Mouse (Mus musculus) midbrain, embryonic 15.5 days (tissue): ENCODE results near the gene Csdc2. TPM values are rescaled to one million over a fixed set of nuclear protein-coding genes. Genes with fewer than 3 reads are reported as not detected.

ENCODE experiments used
- ATAC-seq: fragments of 200-750 bp; cut with Nextera tagmentation; replicated peaks from 2 replicates; pipeline ENCODE4 v1.8.0; 2017; ENCODE audit warnings: moderate TSS enrichment
- H3K27ac ChIP-seq: fragments of 300-500 bp; sonication (generic); 2 replicates; pipeline ENCODE4 v1.5.1; 2015; ENCODE audit warnings: mild to moderate bottlenecking, inconsistent platforms
- H3K27me3 ChIP-seq: fragments of 300-500 bp; sonication (generic); replicated peaks from 2 replicates; pipeline ENCODE4 v1.6.1; 2015; ENCODE audit warnings: inconsistent platforms
- H3K36me3 ChIP-seq: fragments of 300-500 bp; sonication (generic); replicated peaks from 2 replicates; pipeline ENCODE4 v1.6.1; 2015; ENCODE audit warnings: inconsistent platforms
- H3K4me1 ChIP-seq: fragments of 300-500 bp; sonication (generic); 2 replicates; pipeline ENCODE4 v1.6.1; 2015; ENCODE audit warnings: inconsistent platforms
- H3K4me2 ChIP-seq: fragments of 300-500 bp; sonication (generic); 2 replicates; pipeline ENCODE4 v1.6.1; 2015; ENCODE audit warnings: inconsistent platforms, mild to moderate bottlenecking, moderate library complexity
- H3K4me3 ChIP-seq: fragments of 300-500 bp; sonication (generic); 2 replicates; pipeline ENCODE4 v1.5.1; 2015; ENCODE audit warnings: mild to moderate bottlenecking, inconsistent platforms
- H3K9ac ChIP-seq: fragments of 300-500 bp; sonication (generic); 2 replicates; pipeline ENCODE4 v1.6.1; 2015; ENCODE audit warnings: mild to moderate bottlenecking, inconsistent platforms
- H3K9me3 ChIP-seq: fragments of 300-500 bp; sonication (generic); 2 replicates; pipeline ENCODE4 v1.6.1; 2016; ENCODE audit warnings: inconsistent platforms
- WGBS: fragments of 180-500 bp; shearing (Covaris S2); methylation state at CpG from one replicate; pipeline ENCODE4 v1.1.7; 2015; ENCODE audit warnings: mixed read lengths; 5-methylcytosine and 5-hydroxymethylcytosine counted together
- polyA plus RNA-seq: library from polyadenylated mRNA; unstranded; fragments of >200 nt; fragmentation: Nextera tagmentation; extraction: Ambion mirVana; gene quantifications from 2 replicates; pipeline ENCODE4 v1.2.1, GENCODE M21; 2015

Csdc2 gene
- polyA plus RNA-seq, 1 experiment from 2014 or later, result 250 TPM

DNA sequence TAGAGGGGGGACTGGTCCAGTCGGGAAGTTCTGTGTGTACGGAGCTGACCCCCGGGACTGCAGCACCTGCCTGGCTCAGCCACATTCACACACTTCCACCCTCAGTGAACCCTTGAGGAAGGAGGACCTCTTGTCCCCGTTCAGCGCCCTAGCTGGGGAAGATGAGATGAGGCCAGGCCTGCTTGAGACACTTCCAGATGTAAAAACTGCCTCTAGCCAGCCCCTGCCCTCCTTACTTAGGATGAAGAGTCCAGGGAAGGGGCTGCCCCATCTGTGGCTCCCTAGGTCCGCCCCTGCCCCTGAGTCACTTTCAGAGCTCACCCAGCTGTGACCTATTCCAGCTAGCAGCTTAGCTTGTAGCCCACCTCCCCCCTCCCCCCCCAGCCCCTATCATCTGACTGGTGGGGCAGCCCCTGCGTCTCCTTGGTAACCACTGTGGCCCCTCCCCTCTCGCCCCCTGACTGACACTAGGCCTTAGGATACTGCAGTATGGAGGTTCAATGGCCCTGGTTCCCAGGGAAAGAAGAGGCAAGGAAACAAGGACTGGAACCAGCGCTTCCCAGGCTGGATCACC, 6.7 kb downstream of the Csdc2 start:
- H3K4me3 ChIP-seq, result no peak overlapping the region
- no peak for ATAC-seq
- H3K27me3 ChIP-seq, result no peaks in the 10 kb centered on the region
- no peak overlapping the region for H3K27ac ChIP-seq
- no peak overlapping the region for H3K9ac ChIP-seq
- 8% methylated on average over 9 of the region's 9 CpGs for WGBS
- peaks cover 14% of the 10 kb centered on the region; the same call in 1 of the 2 replicates for H3K36me3 ChIP-seq
- H3K4me1 ChIP-seq, result peaks cover 19% of the 10 kb centered on the region
- H3K4me2 ChIP-seq, result no peak overlapping the region
- H3K9me3 ChIP-seq, result no peaks in the 10 kb centered on the region

DNA sequence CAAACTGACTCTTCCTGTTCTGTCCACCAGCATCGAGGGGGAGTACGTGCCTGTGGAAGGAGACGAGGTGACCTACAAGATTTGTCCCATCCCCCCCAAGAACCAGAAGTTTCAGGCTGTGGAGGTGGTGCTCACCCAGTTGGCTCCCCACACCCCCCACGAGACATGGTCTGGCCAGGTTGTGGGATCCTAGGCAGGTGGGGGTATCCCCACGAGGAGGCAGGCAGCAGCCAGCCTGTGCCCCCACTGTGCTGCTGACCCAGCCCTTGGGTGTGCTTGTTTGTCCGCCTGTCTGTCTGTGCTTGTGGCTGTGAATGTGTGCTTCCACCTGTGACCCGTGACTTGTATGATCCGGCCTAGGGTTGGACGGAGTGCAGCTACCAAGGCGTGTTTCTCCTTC, 12.5 kb downstream of the Csdc2 start:
- Histone ChIP-seq H3K4me1 (no peaks in the 10 kb centered on the region), H3K36me3 (peaks cover 30% of the 10 kb centered on the region; the same call in 1 of the 2 replicates), H3K4me2 (no peak overlapping the region), H3K27me3 (no peaks in the 10 kb centered on the region), H3K4me3 (no peak overlapping the region), H3K9me3 (no peaks in the 10 kb centered on the region), H3K9ac (no peak overlapping the region), H3K27ac (no peak overlapping the region)
- ATAC-seq, result no peak
- 84% methylated on average over 10 of the region's 10 CpGs for WGBS

GRCm38 (mm10) chr15:81949476-81950131, 13.0 kb downstream of the Csdc2 start:
- Histone ChIP-seq H3K27me3 (no peaks in the 10 kb centered on the region), H3K9me3 (no peaks in the 10 kb centered on the region), H3K9ac (no peak overlapping the region), H3K4me2 (no peak overlapping the region), H3K36me3 (peaks cover 32% of the 10 kb centered on the region; the same call in 1 of the 2 replicates), H3K4me1 (no peaks in the 10 kb centered on the region), H3K4me3 (no peak overlapping the region), H3K27ac (no peak overlapping the region)
- 74% methylated on average over 11 of the region's 11 CpGs for WGBS
- no peak for ATAC-seq

GRCm38 (mm10) chr15:81950716-81951115, 14.2 kb downstream of the Csdc2 start:
- no peak overlapping the region for H3K27ac ChIP-seq
- no peaks in the 10 kb centered on the region for H3K27me3 ChIP-seq
- WGBS, result 87% methylated on average over 5 of the region's 5 CpGs
- H3K36me3 ChIP-seq, result peaks cover 42% of the 10 kb centered on the region
- H3K9ac ChIP-seq, result no peak overlapping the region
- H3K9me3 ChIP-seq, result no peaks in the 10 kb centered on the region
- H3K4me3 ChIP-seq, result no peak overlapping the region
- ATAC-seq, result no peak
- H3K4me1 ChIP-seq, result no peaks in the 10 kb centered on the region
- H3K4me2 ChIP-seq, result no peak overlapping the region

- H3K36me3 ChIP-seq, result peaks cover 42% of the 10 kb centered on the region
- no peaks in the 10 kb centered on the region for H3K4me1 ChIP-seq
- no peak overlapping the region for H3K9ac ChIP-seq
- H3K4me2 ChIP-seq, result no peak overlapping the region
- no peaks in the 10 kb centered on the region for H3K27me3 ChIP-seq
- 92% methylated on average over 9 of the region's 9 CpGs for WGBS
- H3K27ac ChIP-seq, result no peak overlapping the region
- ATAC-seq, result no peak
- no peak overlapping the region for H3K4me3 ChIP-seq
- H3K9me3 ChIP-seq, result no peaks in the 10 kb centered on the region
These were observed 14.6 kb downstream of the Csdc2 start for GRCm38 (mm10) chr15:81951159-81951558.

GRCm38 (mm10) chr15:81952310-81952709, 15.8 kb downstream of the Csdc2 start:
- 93% methylated on average over 4 of the region's 4 CpGs for WGBS
- Histone ChIP-seq H3K9me3 (no peaks in the 10 kb centered on the region), H3K9ac (no peak overlapping the region), H3K4me3 (no peak overlapping the region), H3K27me3 (no peaks in the 10 kb centered on the region), H3K36me3 (peaks cover 34% of the 10 kb centered on the region), H3K4me2 (no peak overlapping the region), H3K4me1 (no peaks in the 10 kb centered on the region), H3K27ac (no peak overlapping the region)
- ATAC-seq, result no peak

DNA sequence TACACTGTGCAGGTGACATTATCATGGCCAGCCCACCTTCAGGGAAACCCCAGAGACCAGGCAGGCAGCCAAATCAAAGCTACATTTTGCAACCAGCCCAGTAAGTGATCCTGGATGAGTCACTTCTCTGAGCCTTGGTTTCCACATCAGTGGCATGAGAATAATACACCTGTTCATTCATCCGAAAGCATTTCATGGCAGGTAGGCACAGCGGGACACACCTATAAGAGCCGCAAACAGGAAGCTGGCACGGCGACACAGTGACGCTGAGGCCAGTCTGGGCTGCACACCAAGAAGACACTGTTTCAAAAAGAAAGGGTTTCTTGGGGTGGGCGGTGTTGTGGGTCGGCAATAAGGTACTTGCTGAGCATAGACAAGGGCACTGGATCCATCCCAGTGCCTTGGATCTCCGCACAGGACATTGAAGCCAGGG, 17.6 kb downstream of the Csdc2 start:
- no peak overlapping the region for H3K9ac ChIP-seq
- ATAC-seq, result no peak
- H3K27me3 ChIP-seq, result no peaks in the 10 kb centered on the region
- H3K27ac ChIP-seq, result no peak overlapping the region
- peaks cover 32% of the 10 kb centered on the region for H3K36me3 ChIP-seq
- H3K9me3 ChIP-seq, result no peaks in the 10 kb centered on the region
- no peak overlapping the region for H3K4me3 ChIP-seq
- H3K4me1 ChIP-seq, result no peaks in the 10 kb centered on the region; the same call in 1 of the 2 replicates
- 97% methylated on average over 9 of the region's 9 CpGs for WGBS
- no peak overlapping the region for H3K4me2 ChIP-seq

DNA sequence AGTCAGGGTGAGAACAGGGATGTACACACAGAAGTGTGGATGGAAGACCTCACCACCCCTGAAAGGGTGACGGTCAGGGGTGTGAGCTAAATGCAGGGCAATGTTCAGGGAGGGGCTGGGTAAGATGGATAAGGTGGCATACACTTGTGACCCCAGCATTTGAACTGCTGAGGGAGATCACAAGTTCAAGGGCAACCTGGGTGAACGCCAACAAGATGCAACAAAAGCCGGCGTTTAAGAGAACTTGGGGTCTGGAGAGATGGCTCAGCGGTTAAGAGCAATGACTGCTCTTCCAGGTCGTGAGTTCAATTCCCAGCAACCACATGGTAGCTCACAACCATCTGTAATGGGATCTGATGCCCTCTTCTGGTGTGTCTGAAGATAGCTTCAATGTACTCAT, 18.2 kb downstream of the Csdc2 start:
- Histone ChIP-seq H3K4me1 (peaks cover 3% of the 10 kb centered on the region), H3K27ac (no peak overlapping the region), H3K36me3 (peaks cover 29% of the 10 kb centered on the region), H3K27me3 (no peaks in the 10 kb centered on the region), H3K9ac (no peak overlapping the region), H3K4me3 (no peak overlapping the region), H3K4me2 (no peak overlapping the region), H3K9me3 (no peaks in the 10 kb centered on the region)
- no peak for ATAC-seq
- 93% methylated on average over 6 of the region's 6 CpGs for whole genome bisulfite sequencing

GRCm38 (mm10) chr15:81955414-81955813, 18.9 kb downstream of the Csdc2 start:
- Histone ChIP-seq H3K36me3 (peaks cover 23% of the 10 kb centered on the region), H3K9ac (no peak overlapping the region), H3K27ac (no peak overlapping the region), H3K27me3 (no peaks in the 10 kb centered on the region), H3K9me3 (no peaks in the 10 kb centered on the region), H3K4me1 (peaks cover 7% of the 10 kb centered on the region), H3K4me3 (no peak overlapping the region), H3K4me2 (no peak overlapping the region)
- ATAC-seq, result no peak
- 93% methylated on average over 15 of the region's 15 CpGs for WGBS

GRCm38 (mm10) chr15:81956457-81956856, 19.9 kb downstream of the Csdc2 start:
- peaks cover 13% of the 10 kb centered on the region for H3K36me3 ChIP-seq
- H3K4me1 ChIP-seq, result peaks cover 7% of the 10 kb centered on the region
- H3K27me3 ChIP-seq, result no peaks in the 10 kb centered on the region
- H3K9me3 ChIP-seq, result no peaks in the 10 kb centered on the region
- H3K27ac ChIP-seq, result no peak overlapping the region
- no peak overlapping the region for H3K4me2 ChIP-seq
- WGBS, result 55% methylated on average over 8 of the region's 8 CpGs
- no peak overlapping the region for H3K4me3 ChIP-seq
- ATAC-seq, result no peak
- H3K9ac ChIP-seq, result no peak overlapping the region

- Histone ChIP-seq H3K4me2 (no peak overlapping the region), H3K9me3 (no peaks in the 10 kb centered on the region), H3K9ac (no peak overlapping the region), H3K4me3 (no peak overlapping the region), H3K4me1 (peaks cover 7% of the 10 kb centered on the region), H3K36me3 (peaks cover 11% of the 10 kb centered on the region), H3K27me3 (no peaks in the 10 kb centered on the region), H3K27ac (no peak overlapping the region)
- ATAC-seq, result no peak
- 88% methylated on average over 11 of the region's 11 CpGs for WGBS
These were observed 21.0 kb downstream of the Csdc2 start for GRCm38 (mm10) chr15:81957598-81957997.

DNA sequence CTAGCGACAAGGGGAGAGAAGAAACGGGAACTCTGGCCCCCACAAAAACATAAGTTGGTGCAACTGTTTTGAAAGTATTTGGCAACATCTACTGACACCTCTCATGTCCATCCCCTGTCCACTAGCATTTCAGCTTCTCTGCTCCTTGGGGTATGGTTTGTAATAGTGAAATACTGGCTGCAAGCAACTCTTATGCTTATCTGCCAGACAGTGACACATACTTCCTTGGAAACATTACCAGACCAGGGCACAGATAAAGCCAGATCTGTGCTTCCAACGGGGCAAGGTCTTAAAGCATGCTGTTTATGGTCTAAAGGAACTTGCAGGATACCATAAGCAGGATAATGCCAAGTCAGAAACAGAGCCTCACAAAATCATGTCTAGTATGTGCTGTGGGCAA, 22.3 kb downstream of the Csdc2 start:
- Histone ChIP-seq H3K9ac (peak overlapping the region; percentile 11; the same call in 1 of the 2 replicates), H3K4me1 (peaks cover 7% of the 10 kb centered on the region), H3K4me2 (no peak overlapping the region), H3K27me3 (no peaks in the 10 kb centered on the region), H3K27ac (no peak overlapping the region), H3K4me3 (no peak overlapping the region), H3K36me3 (peaks cover 11% of the 10 kb centered on the region), H3K9me3 (no peaks in the 10 kb centered on the region)
- ATAC-seq, result no peak
- 92% methylated on average over 3 of the region's 3 CpGs for whole genome bisulfite sequencing
